Mouse (Mus musculus): ENCODE measurements around the gene Sowahd.

Gene Sowahd

GRCm38 (mm10) chrX:37095106-37095768, 46.6 kb downstream of the Sowahd start:
- no peak for DNase-seq

- no peak for DNase-seq
Observed at GRCm38 (mm10) chrX:37098681-37099080, 50.0 kb downstream of the Sowahd start.

Measured in lung, postnatal 4 days (tissue).